Mouse (Mus musculus): Measurements from ENCODE around the gene Fcer2a.

- TF ChIP-seq GATA1 (IDR thresholded peaks at IDR 0.05; ENCODE audit: borderline replicate concordance, low read length) (no peak), FLI1 (IDR thresholded peaks at IDR 0.05; ENCODE audit: low read length) (no peak)
Measured at GRCm38 (mm10) chr8:3654726-3655508, 39.1 kb downstream of the Fcer2a start.

All from megakaryocyte, embryonic 14.5 days (primary cell).